Mouse (Mus musculus): ENCODE data around the gene 1700031F05Rik. TPM values are rescaled to one million over a fixed set of nuclear protein-coding genes. Genes with fewer than 3 reads are reported as not detected.
"Not testable (repeated sequence)": the region's sequence is repeated elsewhere in the genome, so short reads cannot be mapped to it uniquely, and the experiment has no call there.

Gene 1700031F05Rik
- polyA plus RNA-seq (2015; fragmentation: Nextera tagmentation; extraction: Ambion mirVana): not detected in 2 replicates

DNA sequence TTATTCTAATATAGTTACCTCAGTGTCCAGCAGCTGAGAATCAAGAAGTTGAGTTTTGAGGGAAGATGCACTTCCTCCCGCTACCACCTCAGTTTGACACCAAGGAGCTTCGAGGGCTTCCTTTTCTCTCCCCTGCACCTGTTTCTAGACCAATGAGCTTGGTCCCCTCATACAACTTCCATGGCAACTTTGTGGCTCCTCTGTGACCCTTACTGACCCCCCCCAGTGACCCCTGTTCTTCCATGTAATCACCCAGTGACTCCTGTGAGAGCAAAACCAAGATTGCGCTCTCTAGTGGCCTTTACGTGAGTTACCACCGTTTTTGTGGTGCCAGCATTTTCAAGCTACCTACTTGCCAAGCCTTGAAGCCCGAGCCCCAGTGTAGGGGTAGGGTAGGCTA lies at the start of gene 1700031F05Rik:
Gene 1700031F05Rik (minus strand): TSS at position 101 of the 400 bp plus-strand sequence.
- H3K36me3 ChIP-seq: no peaks in the 10 kb centered on the region
- no peaks in the 10 kb centered on the region for H3K27me3 ChIP-seq (replicated peaks)
- no peak for ATAC-seq (ENCODE audit: low FRiP score)
- no peak within 1 kb of the TSS for H3K4me3 ChIP-seq (replicated peaks)
- no peak within 1 kb of the TSS for H3K27ac ChIP-seq (replicated peaks)
- no peak within 1 kb of the TSS for H3K9ac ChIP-seq (replicated peaks)
- 89% methylated on average over 6 of the region's 6 CpGs for WGBS
- H3K4me2 ChIP-seq: no peak within 1 kb of the TSS
- H3K4me1 ChIP-seq: no peaks in the 10 kb centered on the region
- no peaks in the 10 kb centered on the region for H3K9me3 ChIP-seq (replicated peaks)

DNA sequence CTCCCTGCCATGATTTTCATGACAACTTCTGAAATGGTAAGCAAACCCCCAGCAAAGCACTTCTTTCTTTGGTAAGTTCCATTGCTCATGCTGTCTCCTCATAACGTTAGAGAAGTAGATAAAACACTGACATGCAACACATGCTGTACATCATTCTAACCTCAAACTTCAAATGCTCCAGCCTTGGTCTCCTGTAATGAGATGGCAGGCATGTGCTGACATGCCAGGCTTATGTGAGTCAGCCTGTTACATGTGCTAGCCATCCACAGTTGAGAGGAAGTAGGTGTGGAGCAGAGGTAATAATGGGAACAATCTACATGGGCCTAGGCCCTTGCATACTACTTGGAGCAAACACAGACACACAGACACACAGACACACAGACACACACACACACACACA lies 47.1 kb upstream of the 1700031F05Rik start:
- not testable (repeated sequence) for H3K27me3 ChIP-seq (replicated peaks); H3K36me3 ChIP-seq; ATAC-seq (ENCODE audit: low FRiP score); H3K9ac ChIP-seq (replicated peaks); H3K4me2 ChIP-seq; H3K4me1 ChIP-seq; H3K27ac ChIP-seq (replicated peaks); H3K9me3 ChIP-seq (replicated peaks); H3K4me3 ChIP-seq (replicated peaks)
- 89% methylated on average over 1 of the region's 1 CpGs for WGBS

DNA sequence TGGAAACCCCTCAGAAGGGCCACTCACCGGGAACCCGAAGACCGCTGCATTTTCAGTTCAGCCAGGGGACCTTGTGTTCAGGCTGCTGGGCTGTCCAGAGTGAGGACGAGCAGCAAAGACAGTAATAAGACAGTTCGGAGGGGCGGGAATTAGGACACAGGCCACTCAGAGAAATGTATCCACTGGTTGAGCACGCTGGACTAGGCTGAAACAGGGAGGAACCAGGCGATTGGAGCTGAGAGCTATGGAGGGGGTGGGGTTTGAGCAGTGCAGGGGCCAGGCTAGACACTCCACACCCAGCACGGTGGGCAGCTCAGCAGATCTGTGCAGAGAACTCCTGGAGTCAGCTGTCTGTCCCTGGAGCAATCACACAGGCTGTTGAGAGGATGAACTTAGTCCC lies 40.8 kb upstream of the 1700031F05Rik start, which contains the start of the genes Dmrtc1a and 1700011M02Rik:
Gene Dmrtc1a (minus strand): TSS at position 101 of the 400 bp plus-strand sequence.
Gene 1700011M02Rik (plus strand): TSS at position 319 of the 400 bp plus-strand sequence.
- H3K9ac ChIP-seq (replicated peaks); ATAC-seq (ENCODE audit: low FRiP score); H3K4me2 ChIP-seq; H3K4me1 ChIP-seq; H3K36me3 ChIP-seq; H3K9me3 ChIP-seq (replicated peaks); H3K27me3 ChIP-seq (replicated peaks); H3K4me3 ChIP-seq (replicated peaks); H3K27ac ChIP-seq (replicated peaks): not testable (repeated sequence)
- WGBS: 91% methylated on average over 7 of the region's 9 CpGs

DNA sequence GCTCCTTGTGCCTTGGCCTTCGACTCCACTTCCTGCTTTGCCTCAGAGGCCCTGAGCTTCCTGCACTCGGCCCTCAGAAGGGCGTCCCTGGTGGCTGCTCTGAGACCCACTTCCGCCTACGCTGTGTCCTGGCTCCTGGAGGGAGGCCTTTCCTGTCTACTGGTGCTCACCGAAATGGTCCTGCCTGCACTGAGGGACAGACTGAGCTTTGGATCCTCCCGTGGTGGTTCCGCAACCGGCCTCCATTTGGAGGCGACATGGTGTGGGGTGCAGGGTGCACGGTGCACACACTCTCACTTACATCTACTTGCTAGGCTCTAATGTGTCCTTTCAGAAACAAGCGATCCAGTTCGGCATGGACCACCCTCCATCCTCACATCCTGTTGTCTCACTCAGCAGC lies 13.3 kb downstream of the 1700031F05Rik start, which contains the start of gene Dmrtc1c2:
Gene Dmrtc1c2 (minus strand): TSS at position 101 of the 400 bp plus-strand sequence.
- not testable (repeated sequence) for H3K4me1 ChIP-seq; H3K4me2 ChIP-seq; H3K27ac ChIP-seq (replicated peaks); H3K4me3 ChIP-seq (replicated peaks); H3K9me3 ChIP-seq (replicated peaks); H3K27me3 ChIP-seq (replicated peaks); H3K36me3 ChIP-seq; ATAC-seq (ENCODE audit: low FRiP score); H3K9ac ChIP-seq (replicated peaks)
- 100% methylated on average over 4 of the region's 13 CpGs for WGBS

DNA sequence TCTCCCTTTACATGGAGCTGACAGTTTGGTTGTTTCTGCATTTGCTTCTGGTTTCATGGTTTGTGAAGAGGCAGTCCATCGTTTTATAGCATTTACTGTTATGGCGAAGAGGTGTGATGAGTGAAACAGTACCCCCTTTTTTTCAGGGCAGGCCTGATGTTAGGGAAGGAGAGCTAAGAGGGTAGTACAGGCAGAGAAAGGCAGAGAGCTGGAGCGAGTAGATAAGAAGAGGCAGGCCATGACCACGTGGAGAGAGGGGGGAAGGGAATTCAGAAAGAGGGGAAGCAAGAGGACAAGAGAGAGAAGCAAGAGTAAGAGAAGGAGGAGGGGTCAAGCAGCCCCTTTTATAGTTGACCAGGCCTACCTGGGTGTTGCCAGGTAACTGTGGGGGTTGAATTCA lies 55.5 kb downstream of the 1700031F05Rik start:
- 61% methylated on average over 4 of the region's 4 CpGs for whole genome bisulfite sequencing
- Histone ChIP-seq H3K27ac (replicated peaks) (no peak overlapping the region), H3K9ac (replicated peaks) (no peak overlapping the region), H3K4me3 (replicated peaks) (no peak overlapping the region), H3K9me3 (replicated peaks) (no peaks in the 10 kb centered on the region), H3K36me3 (no peaks in the 10 kb centered on the region), H3K4me2 (no peak overlapping the region), H3K27me3 (replicated peaks) (no peaks in the 10 kb centered on the region; the same call in 1 of the 2 replicates), H3K4me1 (no peaks in the 10 kb centered on the region)
- no peak for ATAC-seq (ENCODE audit: low FRiP score)

Other genes starting within 250 kb of the 1700031F05Rik start
- gene Phka1, start 223.7 kb downstream of the 1700031F05Rik start, polyA plus RNA-seq (2015; fragmentation: Nextera tagmentation; extraction: Ambion mirVana): 9.1 and 9.7 TPM in 2 replicates
- not detected in 2 replicates for gene Gm3880, start 181.0 kb downstream of the 1700031F05Rik start, polyA plus RNA-seq (2015; fragmentation: Nextera tagmentation; extraction: Ambion mirVana)
- gene Gm9112, start 160.3 kb downstream of the 1700031F05Rik start, polyA plus RNA-seq (2015; fragmentation: Nextera tagmentation; extraction: Ambion mirVana): not detected in 2 replicates
- gene Dmrtc1b, start 160.1 kb downstream of the 1700031F05Rik start, polyA plus RNA-seq (2015; fragmentation: Nextera tagmentation; extraction: Ambion mirVana): not detected in 2 replicates
- gene Dmrtc1c1, start 65.0 kb downstream of the 1700031F05Rik start, polyA plus RNA-seq (2015; fragmentation: Nextera tagmentation; extraction: Ambion mirVana): not detected in 2 replicates
- not detected in 2 replicates for gene Dmrtc1c2, start 13.4 kb downstream of the 1700031F05Rik start, polyA plus RNA-seq (2015; fragmentation: Nextera tagmentation; extraction: Ambion mirVana)
- 1.0 and 1.5 TPM in 2 replicates for gene Dmrtc1a, start 40.7 kb upstream of the 1700031F05Rik start, polyA plus RNA-seq (2015; fragmentation: Nextera tagmentation; extraction: Ambion mirVana)
- gene 1700011M02Rik, start 40.9 kb upstream of the 1700031F05Rik start, polyA plus RNA-seq (2015; fragmentation: Nextera tagmentation; extraction: Ambion mirVana): not detected in 2 replicates
- gene 1700018G05Rik, start 60.4 kb upstream of the 1700031F05Rik start, polyA plus RNA-seq (2015; fragmentation: Nextera tagmentation; extraction: Ambion mirVana): 0.64 TPM in 1 of 2 replicates, not detected in the other